Mouse (Mus musculus) hindbrain, embryonic 11.5 days (tissue): ENCODE results near the gene Tppp2. TPM values are rescaled to one million over a fixed set of nuclear protein-coding genes. Genes with fewer than 3 reads are reported as not detected.

Source experiments
- ATAC-seq: fragments of 200-750 bp; cut with Nextera tagmentation; 2 replicates; pipeline ENCODE4 v1.8.0; 2017; ENCODE audit warnings: mild to moderate bottlenecking, moderate TSS enrichment, moderate library complexity; ENCODE audit not compliant: low FRiP score
- DNase-seq: peaks from one replicate; pipeline ENCODE4 v3.0.0-alpha.2; 2015; ENCODE audit warnings: low spot score
- H3K27ac ChIP-seq: fragments of 300-500 bp; sonication (generic); 2 replicates; pipeline ENCODE4 v1.5.1; 2014; ENCODE audit warnings: mild to moderate bottlenecking, low read depth, low read length
- H3K27me3 ChIP-seq: fragments of 300-500 bp; sonication (generic); 2 replicates; pipeline ENCODE4 v1.6.1; 2014; ENCODE audit warnings: mild to moderate bottlenecking, low read length, moderate library complexity, mixed read lengths; ENCODE audit not compliant: control insufficient read depth, insufficient read depth
- H3K36me3 ChIP-seq: fragments of 300-500 bp; sonication (generic); 2 replicates; pipeline ENCODE4 v1.6.1; 2014; ENCODE audit warnings: mild to moderate bottlenecking, low read length, moderate library complexity, mixed read lengths; ENCODE audit not compliant: control insufficient read depth, insufficient read depth
- H3K4me1 ChIP-seq: fragments of 300-500 bp; sonication (generic); replicated peaks from 2 replicates; pipeline ENCODE4 v1.6.1; 2014; ENCODE audit warnings: low read length, mixed read lengths; ENCODE audit not compliant: control insufficient read depth, insufficient read depth
- H3K4me2 ChIP-seq: fragments of 300-500 bp; sonication (generic); replicated peaks from 2 replicates; pipeline ENCODE4 v1.6.1; 2014; ENCODE audit warnings: mild to moderate bottlenecking, low read depth, low read length
- H3K4me3 ChIP-seq: fragments of 300-500 bp; sonication (generic); 2 replicates; pipeline ENCODE4 v1.5.1; 2014; ENCODE audit warnings: low read depth, low read length
- H3K9ac ChIP-seq: fragments of 300-500 bp; sonication (generic); 2 replicates; pipeline ENCODE4 v1.6.1; 2014; ENCODE audit warnings: low read depth, low read length
- H3K9me3 ChIP-seq: fragments of 300-500 bp; sonication (generic); 2 replicates; pipeline ENCODE4 v1.6.1; 2016; ENCODE audit warnings: low read length; ENCODE audit not compliant: control insufficient read depth
- WGBS: fragments of 180-500 bp; shearing (Covaris S2); extraction: QIAGEN DNeasy Blood & Tissue Kit; methylation state at CpG from one replicate; pipeline ENCODE4 v1.1.7; 2014; 5-methylcytosine and 5-hydroxymethylcytosine counted together
- polyA plus RNA-seq: library from polyadenylated mRNA; unstranded; fragments of >200 nt; fragmentation: Nextera tagmentation; extraction: Ambion mirVana; gene quantifications from 2 replicates; pipeline ENCODE4 v1.2.1, GENCODE M21; 2014

Tppp2 gene
- polyA plus RNA-seq, 1 experiment from 2014 or later, result not detected

GRCm38 (mm10) chr14:51889833-51890232 lies 28.4 kb upstream of the Tppp2 start:
- DNase-seq (no peak), ATAC-seq (no peak)
- Histone ChIP-seq H3K4me2 (no peak overlapping the region), H3K9ac (no peak overlapping the region), H3K4me1 (no peaks in the 10 kb centered on the region; the same call in 1 of the 2 replicates), H3K27me3 (no peaks in the 10 kb centered on the region), H3K9me3 (no peaks in the 10 kb centered on the region), H3K36me3 (peaks cover 10% of the 10 kb centered on the region; the same call in 1 of the 2 replicates), H3K27ac (no peak overlapping the region), H3K4me3 (no peak overlapping the region)
- 92% methylated on average over 6 of the region's 6 CpGs for WGBS

- DNase-seq, result no peak
- no peaks in the 10 kb centered on the region for H3K9me3 ChIP-seq
- H3K9ac ChIP-seq, result no peak within 1 kb of the TSS
- 0 out of 2 replicates have a peak, but pooled peaks cover 8% of the 10 kb centered on the region for H3K36me3 ChIP-seq
- no peak within 1 kb of the TSS for H3K27ac ChIP-seq
- no peak within 1 kb of the TSS for H3K4me2 ChIP-seq
- H3K4me3 ChIP-seq, result no peak within 1 kb of the TSS
- H3K4me1 ChIP-seq, result no peaks in the 10 kb centered on the region
- no peak for ATAC-seq
- WGBS, result 93% methylated on average over 9 of the region's 9 CpGs
- H3K27me3 ChIP-seq, result no peaks in the 10 kb centered on the region
Observed at GRCm38 (mm10) chr14:51892191-51892939, 25.9 kb upstream of the Tppp2 start, which contains the start of gene Slc39a2. Slc39a2 (plus strand) TSS chr14:51892889.

GRCm38 (mm10) chr14:51893094-51893794 lies 25.0 kb upstream of the Tppp2 start:
- H3K4me3 ChIP-seq, result no peak overlapping the region
- H3K27me3 ChIP-seq, result no peaks in the 10 kb centered on the region
- ATAC-seq (no peak), DNase-seq (no peak)
- H3K9me3 ChIP-seq, result no peaks in the 10 kb centered on the region
- no peaks in the 10 kb centered on the region for H3K4me1 ChIP-seq
- no peak overlapping the region for H3K4me2 ChIP-seq
- WGBS, result 42% methylated on average over 10 of the region's 10 CpGs
- no peak overlapping the region for H3K27ac ChIP-seq
- 0 out of 2 replicates have a peak, but pooled peaks cover 8% of the 10 kb centered on the region for H3K36me3 ChIP-seq
- no peak overlapping the region for H3K9ac ChIP-seq

- Histone ChIP-seq H3K9me3 (no peaks in the 10 kb centered on the region), H3K27me3 (no peaks in the 10 kb centered on the region), H3K4me1 (no peaks in the 10 kb centered on the region), H3K9ac (no peak overlapping the region), H3K4me3 (no peak overlapping the region), H3K36me3 (0 out of 2 replicates have a peak, but pooled peaks cover 8% of the 10 kb centered on the region), H3K27ac (no peak overlapping the region), H3K4me2 (no peak overlapping the region)
- WGBS, result 71% methylated on average over 3 of the region's 3 CpGs
- DNase-seq (no peak), ATAC-seq (no peak)
Observed at GRCm38 (mm10) chr14:51893809-51894208, 24.4 kb upstream of the Tppp2 start.

- no peak overlapping the region for H3K4me3 ChIP-seq
- H3K4me1 ChIP-seq, result no peaks in the 10 kb centered on the region
- no peak overlapping the region for H3K9ac ChIP-seq
- 80% methylated on average over 14 of the region's 14 CpGs for WGBS
- H3K9me3 ChIP-seq, result no peaks in the 10 kb centered on the region
- no peak overlapping the region for H3K4me2 ChIP-seq
- DNase-seq (no peak), ATAC-seq (no peak)
- 0 out of 2 replicates have a peak, but pooled peaks cover 5% of the 10 kb centered on the region for H3K36me3 ChIP-seq
- no peaks in the 10 kb centered on the region for H3K27me3 ChIP-seq
- H3K27ac ChIP-seq, result no peak overlapping the region
Observed at GRCm38 (mm10) chr14:51895071-51895470, 23.2 kb upstream of the Tppp2 start.

GRCm38 (mm10) chr14:51896019-51896418 lies 22.2 kb upstream of the Tppp2 start:
- Histone ChIP-seq H3K27ac (no peak overlapping the region), H3K4me1 (no peaks in the 10 kb centered on the region), H3K4me2 (no peak overlapping the region), H3K27me3 (no peaks in the 10 kb centered on the region), H3K4me3 (no peak overlapping the region), H3K9ac (no peak overlapping the region), H3K36me3 (0 out of 2 replicates have a peak, but pooled peaks cover 5% of the 10 kb centered on the region), H3K9me3 (no peaks in the 10 kb centered on the region)
- ATAC-seq (no peak), DNase-seq (no peak)
- WGBS, result 84% methylated on average over 6 of the region's 6 CpGs

- Histone ChIP-seq H3K9ac (no peak overlapping the region), H3K27ac (no peak overlapping the region), H3K36me3 (0 out of 2 replicates have a peak, but pooled peaks cover 2% of the 10 kb centered on the region), H3K27me3 (no peaks in the 10 kb centered on the region), H3K4me3 (no peak overlapping the region), H3K9me3 (no peaks in the 10 kb centered on the region), H3K4me1 (no peaks in the 10 kb centered on the region), H3K4me2 (no peak overlapping the region)
- ATAC-seq (no peak), DNase-seq (no peak)
- 85% methylated on average over 8 of the region's 8 CpGs for WGBS
Observed at GRCm38 (mm10) chr14:51896539-51897170, 21.6 kb upstream of the Tppp2 start.

- Histone ChIP-seq H3K36me3 (no peaks in the 10 kb centered on the region), H3K9me3 (no peaks in the 10 kb centered on the region), H3K27me3 (no peaks in the 10 kb centered on the region), H3K9ac (no peak overlapping the region), H3K4me1 (no peaks in the 10 kb centered on the region), H3K27ac (no peak overlapping the region), H3K4me3 (no peak overlapping the region), H3K4me2 (no peak overlapping the region)
- DNase-seq (no peak), ATAC-seq (no peak)
- 90% methylated on average over 1 of the region's 1 CpGs for WGBS
Observed at GRCm38 (mm10) chr14:51899351-51899750, 18.9 kb upstream of the Tppp2 start.
